Mouse (Mus musculus): ENCODE data around the gene Gm27027.

DNA sequence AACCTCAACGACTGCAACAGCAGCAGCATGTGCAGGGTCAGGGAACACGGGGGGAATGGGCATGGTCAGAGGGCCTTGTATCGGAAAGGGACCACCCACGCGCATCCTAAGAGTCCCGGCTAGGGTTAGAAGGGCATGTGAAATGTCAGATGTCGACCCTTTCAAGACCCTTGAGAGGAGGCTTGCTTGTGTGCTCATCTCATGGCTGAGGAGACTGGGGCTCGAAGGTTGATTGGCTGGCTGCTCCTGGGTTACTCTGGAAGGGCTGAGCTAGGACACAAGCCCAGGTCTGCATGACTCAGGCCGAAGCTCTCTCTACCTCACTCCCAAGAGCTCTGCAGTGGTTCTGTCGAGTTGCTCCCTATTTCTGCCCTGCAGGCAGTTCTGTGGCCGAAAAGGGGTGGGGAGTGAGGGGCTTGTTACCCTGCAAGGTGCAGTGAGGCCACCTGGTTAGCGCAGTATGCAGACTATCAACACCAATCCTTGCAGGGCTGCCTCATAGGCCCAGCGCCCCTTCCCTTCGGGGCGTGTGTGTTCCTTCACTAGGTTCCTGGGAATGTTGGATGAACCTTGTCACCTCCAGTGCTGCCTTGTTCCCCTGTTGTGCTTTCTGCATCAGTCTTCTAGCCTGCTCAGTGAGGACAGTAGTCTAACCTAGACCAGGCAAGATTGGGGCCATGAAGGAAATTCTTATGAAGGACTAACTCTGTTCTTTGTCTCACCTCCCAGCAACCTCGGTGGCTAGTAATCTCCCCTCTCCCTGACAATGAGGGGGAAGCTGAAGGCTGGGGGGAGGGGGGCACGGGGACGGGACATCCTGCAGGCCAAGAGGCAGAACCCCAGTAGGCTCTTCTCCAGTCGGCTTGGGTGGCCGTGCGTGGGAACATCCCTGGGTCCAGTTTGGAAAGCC is 20.4 kb downstream of the Gm27027 start:
- no peak for TF ChIP-seq POLR2A (IDR thresholded peaks at IDR 0.05; ENCODE audit: low read depth, low read length)
- no peak for TF ChIP-seq CTCF (conservative IDR thresholded peaks at IDR 0.05; ENCODE audit: insufficient read depth, insufficient read length, low read depth, low read length)
